Mouse (Mus musculus): ENCODE data around the gene Eno1.

DNA sequence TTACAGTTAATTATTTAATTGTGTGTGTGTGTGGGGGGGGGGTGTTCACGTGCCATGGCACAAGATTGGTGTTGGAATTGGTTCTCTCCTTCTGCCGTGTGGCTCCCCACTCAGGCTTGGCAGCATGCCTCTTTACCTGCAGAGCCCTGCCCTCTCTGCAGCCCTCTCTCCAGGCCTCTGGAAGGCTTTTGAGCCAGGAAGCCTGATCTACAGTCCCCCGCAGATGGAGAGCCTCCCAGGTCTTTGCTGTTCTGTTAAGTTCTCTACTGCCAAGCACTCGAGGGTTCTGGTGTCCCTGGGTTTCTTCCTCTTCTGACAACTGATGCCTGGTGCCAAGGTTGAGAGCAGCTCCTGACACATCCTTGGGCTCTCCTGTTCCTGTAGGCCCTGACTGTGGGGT, 17.9 kb downstream of the Eno1 start:
- no peak for TF ChIP-seq CTCF (IDR thresholded peaks at IDR 0.05; ENCODE audit: low read depth)
- TF ChIP-seq EP300 (optimal IDR thresholded peaks at IDR 0.05): no peak

Data from stomach, postnatal 0 days (tissue).